Mouse (Mus musculus): ENCODE results near the gene Gm9045.
"Not testable (repeated sequence)": the region's sequence is repeated elsewhere in the genome, so short reads cannot be mapped to it uniquely, and the experiment has no call there.

DNA sequence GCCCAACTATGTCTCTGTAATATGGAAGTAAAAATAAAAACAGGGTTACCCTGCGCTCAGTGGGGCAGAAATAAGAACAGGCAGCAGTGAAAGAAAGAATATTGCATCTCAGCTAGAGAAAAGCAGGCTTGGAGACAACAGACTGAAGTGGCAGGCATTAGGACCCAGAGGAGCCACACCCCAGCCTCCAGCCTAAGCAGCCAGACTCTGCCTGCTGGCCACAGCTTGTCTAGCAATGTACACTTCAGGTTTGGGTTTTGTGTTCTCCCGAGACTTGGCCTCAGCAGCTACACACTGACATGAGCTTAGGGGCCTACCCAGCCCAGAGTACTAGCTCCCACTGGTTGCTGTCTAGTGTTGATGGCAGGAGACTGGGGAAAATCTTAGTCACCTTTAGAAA, 35.5 kb downstream of the Gm9045 start:
- not testable (repeated sequence) for TF ChIP-seq EP300 (IDR thresholded peaks at IDR 0.05; ENCODE audit: insufficient read depth, low read depth, low read length); CTCF (IDR thresholded peaks at IDR 0.05)

Data from heart, adult 2 months (tissue).